Mouse (Mus musculus): Measurements from ENCODE around the gene Enox1.

Enox1 gene

DNA sequence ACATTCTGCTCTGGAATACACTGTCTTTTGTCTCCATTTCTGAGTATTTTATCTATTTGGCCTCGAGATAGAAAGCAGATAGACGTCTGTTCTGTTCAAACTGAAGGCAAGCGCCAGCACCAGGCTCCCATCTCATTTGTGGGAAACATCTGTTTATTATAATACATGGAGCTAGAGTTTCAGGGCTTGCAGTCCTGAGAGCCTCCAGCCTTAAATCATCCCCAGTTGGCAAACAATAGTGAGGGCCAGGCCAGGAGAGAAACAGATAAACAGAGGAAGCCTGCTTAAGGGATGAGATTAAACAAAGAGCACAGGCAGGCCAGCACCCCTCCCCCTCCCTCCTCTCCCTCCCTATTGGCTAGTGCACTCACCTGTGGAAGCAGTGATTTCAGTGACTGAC is 417.9 kb downstream of the Enox1 start:
- in situ Hi-C loops (cut with MboI), result no loop called here

DNA sequence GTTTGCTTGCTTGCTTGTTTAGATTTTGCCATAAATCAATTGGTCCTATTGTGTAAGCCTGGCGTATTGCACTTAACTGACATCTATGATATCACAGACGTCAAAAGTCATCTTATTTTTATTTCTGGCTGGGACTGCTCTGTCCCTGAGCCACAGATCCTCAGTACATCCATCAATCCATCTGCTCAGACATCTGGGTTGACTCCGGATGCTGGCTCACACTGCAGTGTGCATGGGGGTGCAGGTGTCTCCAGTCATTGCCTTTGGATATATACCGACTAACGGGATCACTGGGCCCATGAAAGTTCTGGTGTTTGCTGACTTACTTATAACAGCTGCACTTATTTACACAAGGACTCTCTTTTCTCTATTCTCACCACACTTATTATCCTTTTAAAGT is 419.8 kb downstream of the Enox1 start:
- in situ Hi-C loops (cut with MboI), result no loop called here

DNA sequence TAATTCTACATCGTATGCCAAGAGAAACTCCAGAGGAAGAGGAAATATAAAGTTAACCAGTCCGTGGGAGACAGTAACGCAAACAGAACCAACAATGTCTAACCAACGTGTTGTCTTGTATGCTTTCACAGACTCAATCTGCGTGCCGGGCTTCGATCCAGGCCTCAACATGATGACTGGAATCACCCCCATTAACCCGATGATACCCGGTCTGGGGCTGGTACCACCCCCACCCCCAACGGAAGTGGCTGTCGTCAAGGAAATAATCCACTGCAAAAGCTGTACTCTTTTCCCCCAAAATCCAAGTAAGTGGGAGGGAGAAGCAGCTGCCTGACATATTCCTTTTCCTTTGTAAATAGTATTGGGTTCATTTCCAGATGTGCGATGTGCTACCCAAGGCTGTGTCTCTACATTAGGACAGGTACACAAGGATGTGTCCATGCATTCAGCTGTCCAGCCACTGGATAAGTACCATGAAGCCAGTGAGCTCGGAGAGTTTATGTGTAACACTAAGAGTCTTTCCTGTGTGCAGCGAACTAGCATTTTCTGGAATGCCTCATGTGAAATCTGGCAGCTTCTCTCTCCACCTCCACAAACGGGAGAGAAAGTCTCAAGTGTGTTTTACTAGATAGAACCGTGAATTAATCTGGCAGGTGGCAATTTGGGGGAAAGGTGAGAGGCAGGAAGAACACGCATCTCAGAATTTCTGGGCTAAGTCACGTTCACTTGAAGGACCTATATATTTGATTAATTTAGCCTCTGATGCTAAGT is 421.1 kb downstream of the Enox1 start:
- in situ Hi-C loops (cut with MboI), result no loop called here

DNA sequence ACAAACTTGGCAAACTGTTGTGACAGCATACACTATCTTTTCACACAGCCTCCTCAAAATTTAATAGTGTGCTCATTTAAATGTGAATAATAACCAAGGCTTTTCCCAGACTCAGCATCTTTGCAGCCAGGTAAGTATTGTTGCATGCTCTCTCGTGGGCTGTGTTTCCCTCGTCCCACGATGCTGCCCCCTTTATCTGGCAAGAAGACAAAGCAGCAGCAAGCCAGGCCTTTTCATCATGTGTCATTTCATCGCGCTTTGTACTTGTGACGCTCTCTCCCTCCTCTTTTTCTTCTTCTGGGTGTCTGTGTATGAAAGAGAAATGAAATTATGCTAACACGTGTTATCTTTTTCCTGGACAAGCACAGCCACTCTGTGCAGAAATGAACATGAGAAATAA is 421.8 kb downstream of the Enox1 start:
- in situ Hi-C loops (cut with MboI), result no loop called here

- in situ Hi-C loops (cut with MboI), result no loop called here
These were observed 423.8 kb downstream of the Enox1 start for GRCm38 (mm10) chr14:77580106-77580936.

DNA sequence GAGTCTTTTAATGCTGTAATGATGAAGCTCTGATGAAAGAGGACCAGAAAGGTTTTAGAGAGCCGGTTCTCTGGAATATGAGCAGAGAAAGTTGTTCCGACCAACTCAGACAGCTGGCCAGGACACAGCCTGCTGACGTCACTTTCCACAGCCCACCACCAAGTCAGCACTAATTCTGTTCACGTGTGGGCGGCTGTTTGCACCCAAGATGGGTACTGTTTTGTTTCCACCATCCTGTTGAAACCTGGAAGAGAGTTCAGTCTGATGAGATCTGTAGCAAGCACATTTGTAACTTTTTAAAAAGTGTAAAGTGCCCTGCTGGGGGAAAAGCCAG is 424.3 kb downstream of the Enox1 start:
- in situ Hi-C loops (cut with MboI), result no loop called here

DNA sequence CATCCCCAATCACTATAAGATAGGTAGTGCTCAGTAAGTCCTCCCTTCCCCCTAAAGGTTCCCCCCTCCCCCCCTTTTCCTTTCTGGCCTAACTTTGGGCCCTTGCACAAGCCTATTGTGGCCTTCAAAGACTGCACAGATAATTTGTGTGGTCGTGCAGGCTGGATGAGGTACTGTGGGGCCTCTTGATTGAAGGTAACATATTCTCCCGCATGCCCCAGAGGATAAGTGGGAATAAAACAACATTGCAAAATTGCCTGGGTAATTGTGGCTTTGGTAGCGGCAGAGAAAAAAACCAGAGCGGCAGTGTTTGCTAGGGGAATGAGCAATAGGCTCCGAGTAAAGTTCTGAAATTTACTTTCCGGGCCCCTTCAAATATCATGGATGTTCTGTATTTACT is 425.1 kb downstream of the Enox1 start:
- in situ Hi-C loops (cut with MboI), result no loop called here

DNA sequence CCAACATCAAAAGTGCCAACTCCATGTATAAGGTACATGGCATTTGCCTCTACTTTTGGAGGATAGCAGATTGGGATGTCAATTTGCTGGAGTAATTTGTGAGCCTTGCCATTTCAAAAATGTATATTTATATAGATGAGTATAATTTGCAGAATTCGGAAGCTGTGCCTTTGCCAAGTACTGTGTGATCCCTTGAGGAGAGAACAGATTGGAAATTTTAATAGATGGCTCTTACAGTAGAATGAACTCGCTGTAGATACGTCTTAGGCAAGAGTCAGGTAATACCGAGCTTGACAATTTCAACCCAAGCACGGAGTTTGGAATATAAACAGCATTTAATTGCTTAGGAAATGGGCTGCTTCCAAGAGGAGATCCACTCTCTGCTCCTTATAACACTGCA is 427.9 kb downstream of the Enox1 start:
- in situ Hi-C loops (cut with MboI), result no loop called here

GRCm38 (mm10) chr14:77585031-77585800 is 428.7 kb downstream of the Enox1 start:
- in situ Hi-C loops (cut with MboI), result no loop called here

GRCm38 (mm10) chr14:77586033-77586432 is 429.5 kb downstream of the Enox1 start:
- in situ Hi-C loops (cut with MboI), result no loop called here

- in situ Hi-C loops (cut with MboI), result no loop called here
These were observed 430.6 kb downstream of the Enox1 start for GRCm38 (mm10) chr14:77587182-77587581.

DNA sequence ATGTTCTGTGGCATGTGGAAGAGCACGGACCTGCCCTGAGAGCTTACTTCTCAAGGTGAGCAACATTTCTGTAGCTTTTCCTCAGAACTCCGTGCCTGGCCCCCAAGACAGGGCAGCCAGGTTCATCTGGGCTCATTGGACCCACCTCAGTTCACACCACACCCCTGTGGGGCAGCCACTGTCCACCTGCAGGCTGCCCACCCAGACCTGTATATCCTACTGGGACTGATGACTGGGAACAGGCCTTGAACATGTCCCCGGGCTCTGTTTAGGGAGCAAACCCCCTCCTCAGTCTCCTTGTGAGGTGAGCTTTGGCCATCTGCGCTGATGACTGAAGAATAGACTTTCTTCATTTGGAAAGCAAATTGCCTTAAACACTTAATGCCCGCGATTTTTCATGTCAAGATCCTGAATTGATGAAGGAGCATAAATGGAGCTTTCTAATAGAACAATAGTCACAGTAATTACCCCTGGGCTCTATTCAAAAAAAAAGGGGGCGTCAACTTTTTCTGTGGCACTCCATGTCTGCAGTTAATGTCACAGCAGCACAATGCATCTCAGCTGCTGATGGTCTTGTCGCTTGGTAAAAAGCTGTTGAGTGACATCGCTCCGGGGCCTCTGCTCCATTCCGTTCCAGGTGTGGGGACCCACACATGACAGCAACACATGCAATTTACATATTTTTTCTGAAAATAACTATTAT is 436.7 kb downstream of the Enox1 start:
- in situ Hi-C loops (cut with MboI), result no loop called here

DNA sequence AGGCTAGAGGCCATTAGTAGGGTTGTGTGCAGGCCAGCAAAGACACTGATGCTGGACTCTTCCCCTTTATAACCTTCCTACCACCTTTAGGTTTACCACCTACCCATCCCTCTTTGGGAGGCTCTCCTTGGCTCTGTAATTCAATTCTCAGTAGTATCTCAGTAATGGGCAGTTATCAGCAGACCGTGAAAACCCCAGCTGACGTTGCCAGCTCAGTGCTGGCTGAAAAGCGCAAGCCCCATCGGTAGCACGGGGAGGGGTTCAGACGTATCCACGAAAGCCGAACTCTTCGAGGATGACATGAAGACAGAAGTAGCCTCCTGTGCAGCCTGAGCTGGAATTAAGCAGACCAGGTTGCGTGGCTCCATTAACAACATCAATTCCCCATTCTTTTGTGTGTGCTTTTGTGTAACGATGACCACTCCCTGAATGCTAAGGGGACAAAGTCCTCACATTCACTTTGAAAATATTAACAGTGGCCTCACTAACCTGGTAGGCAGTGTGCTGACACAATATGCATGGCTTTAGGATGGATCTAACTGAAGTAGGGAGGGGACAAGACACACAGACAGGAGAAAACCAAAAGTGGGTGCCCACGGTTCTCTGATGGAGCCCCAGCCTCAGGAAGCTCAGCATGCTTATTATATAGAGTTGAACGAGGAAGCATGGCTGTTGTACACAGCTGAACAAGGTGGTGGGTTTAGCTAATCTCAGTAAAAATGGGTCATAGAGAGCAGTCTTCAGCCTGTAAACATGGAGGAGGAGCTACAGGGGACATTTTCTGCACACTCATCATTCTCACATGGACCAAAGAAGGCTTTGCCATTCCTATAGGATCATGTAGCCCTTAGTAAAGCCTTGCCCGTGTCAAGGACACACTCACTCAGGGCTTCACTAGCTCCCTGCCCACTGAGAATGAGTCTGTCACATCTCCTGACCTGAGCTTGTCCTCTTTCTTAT is 439.9 kb downstream of the Enox1 start:
- in situ Hi-C loops (cut with MboI), result no loop called here

GRCm38 (mm10) chr14:77599016-77599704 is 442.6 kb downstream of the Enox1 start:
- in situ Hi-C loops (cut with MboI), result no loop called here

GRCm38 (mm10) chr14:77600773-77601172 is 444.2 kb downstream of the Enox1 start:
- in situ Hi-C loops (cut with MboI), result no loop called here

- in situ Hi-C loops (cut with MboI), result no loop called here
These were observed 444.9 kb downstream of the Enox1 start for GRCm38 (mm10) chr14:77601446-77601845.

DNA sequence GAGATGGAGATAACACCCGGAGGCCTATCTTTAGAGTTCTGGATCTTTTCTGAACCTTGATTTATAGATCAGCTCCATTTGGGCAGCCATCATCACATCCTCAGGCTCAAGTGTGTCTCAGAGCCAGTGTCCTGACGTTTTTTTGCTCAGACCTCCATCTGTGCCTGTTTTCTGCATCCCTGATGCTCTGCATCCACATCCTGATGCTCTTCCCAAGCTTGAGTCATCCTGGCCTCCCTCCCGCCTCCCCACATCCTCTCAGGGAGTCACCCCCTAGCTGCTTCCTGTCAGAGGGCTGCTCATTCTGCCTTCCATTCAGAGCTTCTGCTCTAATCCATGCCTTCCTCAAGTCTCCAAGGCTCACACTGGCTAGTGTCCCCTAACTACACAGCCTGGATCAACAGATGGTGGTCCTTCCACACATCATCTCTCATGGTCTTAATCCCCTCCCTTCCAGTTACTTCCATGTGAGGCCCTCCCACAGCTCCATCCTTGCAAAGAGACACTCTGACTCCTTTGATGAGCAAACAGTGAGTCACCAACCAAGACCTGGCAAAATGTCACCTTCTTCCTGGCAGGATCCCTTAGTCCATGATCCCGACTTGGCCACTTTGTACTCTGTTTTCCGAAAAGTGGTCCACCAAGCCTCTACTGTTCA is 451.7 kb downstream of the Enox1 start:
- in situ Hi-C loops (cut with MboI), result no loop called here

- in situ Hi-C loops (cut with MboI), result no loop called here
These were observed 458.6 kb downstream of the Enox1 start for GRCm38 (mm10) chr14:77615201-77615600.

GRCm38 (mm10) chr14:77617250-77617649 is 460.7 kb downstream of the Enox1 start:
- in situ Hi-C loops (cut with MboI), result no loop called here

All from mature B cell (primary cell).